Mouse (Mus musculus): ENCODE data around the gene Rnf44. TPM values are rescaled to one million over a fixed set of nuclear protein-coding genes. Genes with fewer than 3 reads are reported as not detected.

The Rnf44 gene
- polyA plus RNA-seq, 1 experiment from 2014 or later = 28.2 TPM

DNA sequence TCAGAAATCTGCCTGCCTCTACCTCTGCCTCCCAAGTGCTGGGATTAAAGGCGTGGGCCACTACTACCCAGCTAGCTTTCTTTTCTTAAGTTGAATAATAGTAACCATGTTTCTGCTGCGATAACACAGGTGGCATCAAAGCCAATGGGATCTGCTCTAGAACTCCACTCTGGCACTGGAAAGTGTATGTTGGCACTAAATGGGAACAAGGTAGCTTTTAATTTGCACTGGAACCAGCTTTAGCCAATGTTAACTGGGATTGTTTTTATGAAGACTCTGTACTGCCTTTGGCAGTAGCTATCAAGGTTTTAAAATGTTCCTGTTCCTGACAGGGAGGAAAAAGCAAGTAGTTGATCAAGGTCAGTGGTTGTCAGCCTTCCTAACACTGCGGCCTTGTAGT, 58.7 kb downstream of the Rnf44 start:
- H3K4me2 ChIP-seq (ENCODE audit: low read depth, low read length) = no peak overlapping the region
- no peak overlapping the region for H3K9ac ChIP-seq (replicated peaks)
- TF ChIP-seq CTCF (IDR thresholded peaks at IDR 0.05; ENCODE audit: low read depth) (no peak), EP300 (IDR thresholded peaks at IDR 0.05; ENCODE audit: low read depth) (no peak)
- no peak for DNase-seq
- ATAC-seq = no peak
- no peaks in the 10 kb centered on the region for H3K27me3 ChIP-seq (ENCODE audit: insufficient read depth, low read length)
- no peaks in the 10 kb centered on the region for H3K9me3 ChIP-seq (ENCODE audit: low read length)
- no peak overlapping the region for H3K27ac ChIP-seq (ENCODE audit: low read depth)
- H3K4me1 ChIP-seq (ENCODE audit: insufficient read depth) = no peaks in the 10 kb centered on the region
- no peak overlapping the region for H3K4me3 ChIP-seq (ENCODE audit: low read depth, low read length)
- peaks cover 29% of the 10 kb centered on the region for H3K36me3 ChIP-seq (replicated peaks; ENCODE audit: insufficient read depth, low read length)
- WGBS (ENCODE audit: insufficient replicate concordance) = 88% methylated on average over 3 of the region's 3 CpGs

DNA sequence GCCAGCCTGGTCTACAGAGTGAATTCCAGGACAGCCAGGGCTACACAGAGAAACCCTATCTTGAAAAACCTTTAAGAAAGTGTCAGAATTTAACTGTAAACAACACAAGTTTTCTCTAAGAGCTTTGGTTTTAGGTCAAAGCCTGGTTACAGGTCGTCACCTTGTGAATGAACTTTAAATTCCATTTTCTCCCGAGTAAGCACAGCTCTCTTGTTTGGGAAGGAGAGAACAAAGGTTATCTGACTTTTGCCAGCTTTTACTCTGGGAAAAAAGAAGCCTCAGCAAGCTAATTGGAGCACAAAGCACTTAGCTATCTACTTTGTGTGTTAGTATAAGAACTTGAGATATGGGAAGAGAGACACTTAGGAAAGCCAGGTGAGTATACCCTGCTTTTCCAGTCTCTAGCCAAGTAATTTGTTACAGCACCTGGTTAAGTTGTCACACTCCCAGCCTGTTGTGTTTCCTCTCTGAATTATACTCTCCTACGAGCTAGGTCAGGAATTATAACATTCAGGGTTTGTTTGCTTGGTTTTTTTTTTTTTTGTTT, 60.9 kb downstream of the Rnf44 start:
- TF ChIP-seq EP300 (IDR thresholded peaks at IDR 0.05; ENCODE audit: low read depth) = no peak
- Histone ChIP-seq H3K36me3 (replicated peaks; ENCODE audit: insufficient read depth, low read length) (peaks cover 10% of the 10 kb centered on the region), H3K9ac (replicated peaks) (no peak overlapping the region), H3K4me2 (ENCODE audit: low read depth, low read length) (peak overlapping the region; percentile 19; the same call in 1 of the 2 replicates), H3K27ac (ENCODE audit: low read depth) (peak overlapping the region; percentile 29), H3K9me3 (ENCODE audit: low read length) (no peaks in the 10 kb centered on the region), H3K4me3 (ENCODE audit: low read depth, low read length) (no peak overlapping the region), H3K27me3 (ENCODE audit: insufficient read depth, low read length) (no peaks in the 10 kb centered on the region), H3K4me1 (ENCODE audit: insufficient read depth) (peaks cover 5% of the 10 kb centered on the region)
- ATAC-seq (no peak), DNase-seq (no peak)
- WGBS (ENCODE audit: insufficient replicate concordance) = 48% methylated on average over 3 of the region's 3 CpGs

Other genes starting within 250 kb of the Rnf44 start
- gene Thoc3, start 225.1 kb downstream of the Rnf44 start, polyA plus RNA-seq (2015; fragmentation: Nextera tagmentation; extraction: Ambion mirVana) = 32.8 and 37.4 TPM in 2 replicates
- gene Simc1, start 190.1 kb downstream of the Rnf44 start, polyA plus RNA-seq (2015; fragmentation: Nextera tagmentation; extraction: Ambion mirVana) = 1.5 TPM in 2 replicates
- gene 4833439L19Rik, start 128.5 kb downstream of the Rnf44 start, polyA plus RNA-seq (2015; fragmentation: Nextera tagmentation; extraction: Ambion mirVana) = 40.9 and 41.6 TPM in 2 replicates
- 7.0 and 7.1 TPM in 2 replicates for gene Arl10, start 118.9 kb downstream of the Rnf44 start, polyA plus RNA-seq (2015; fragmentation: Nextera tagmentation; extraction: Ambion mirVana)
- 41.1 and 42.3 TPM in 2 replicates for gene Nop16, start 103.8 kb downstream of the Rnf44 start, polyA plus RNA-seq (2015; fragmentation: Nextera tagmentation; extraction: Ambion mirVana)
- 169 and 176 TPM in 2 replicates for gene Higd2a, start 103.7 kb downstream of the Rnf44 start, polyA plus RNA-seq (2015; fragmentation: Nextera tagmentation; extraction: Ambion mirVana)
- 29.0 and 30.2 TPM in 2 replicates for gene Cltb, start 82.6 kb downstream of the Rnf44 start, polyA plus RNA-seq (2015; fragmentation: Nextera tagmentation; extraction: Ambion mirVana)
- gene Faf2, start 72.1 kb downstream of the Rnf44 start, polyA plus RNA-seq (2015; fragmentation: Nextera tagmentation; extraction: Ambion mirVana) = 27.8 and 28.1 TPM in 2 replicates
- 7.0 TPM in 2 replicates for gene Cdhr2, start 7.6 kb upstream of the Rnf44 start, polyA plus RNA-seq (2015; fragmentation: Nextera tagmentation; extraction: Ambion mirVana)
- not detected in 2 replicates for gene Gprin1, start 56.0 kb upstream of the Rnf44 start, polyA plus RNA-seq (2015; fragmentation: Nextera tagmentation; extraction: Ambion mirVana)
- gene Sncb, start 72.7 kb upstream of the Rnf44 start, polyA plus RNA-seq (2015; fragmentation: Nextera tagmentation; extraction: Ambion mirVana) = not detected in 2 replicates
- not detected in 2 replicates for gene Eif4e1b, start 90.1 kb upstream of the Rnf44 start, polyA plus RNA-seq (2015; fragmentation: Nextera tagmentation; extraction: Ambion mirVana)
- 2.1 and 2.2 TPM in 2 replicates for gene Tspan17, start 95.5 kb upstream of the Rnf44 start, polyA plus RNA-seq (2015; fragmentation: Nextera tagmentation; extraction: Ambion mirVana)